Mouse (Mus musculus) spleen, postnatal 14 days (tissue): ENCODE data around the gene Ush2a.

Experiments
- DNase-seq, 2 experiments: peaks; one replicate each; pipeline ENCODE4 v3.0.0; 2021 to 2022; ENCODE audit warnings: low spot score in 2 of 2

Ush2a gene

GRCm38 (mm10) chr1:188261903-188262682 is at the start of gene Ush2a:
TSS of gene Ush2a (plus strand) at chr1:188262023.
- no peak for DNase-seq

DNA sequence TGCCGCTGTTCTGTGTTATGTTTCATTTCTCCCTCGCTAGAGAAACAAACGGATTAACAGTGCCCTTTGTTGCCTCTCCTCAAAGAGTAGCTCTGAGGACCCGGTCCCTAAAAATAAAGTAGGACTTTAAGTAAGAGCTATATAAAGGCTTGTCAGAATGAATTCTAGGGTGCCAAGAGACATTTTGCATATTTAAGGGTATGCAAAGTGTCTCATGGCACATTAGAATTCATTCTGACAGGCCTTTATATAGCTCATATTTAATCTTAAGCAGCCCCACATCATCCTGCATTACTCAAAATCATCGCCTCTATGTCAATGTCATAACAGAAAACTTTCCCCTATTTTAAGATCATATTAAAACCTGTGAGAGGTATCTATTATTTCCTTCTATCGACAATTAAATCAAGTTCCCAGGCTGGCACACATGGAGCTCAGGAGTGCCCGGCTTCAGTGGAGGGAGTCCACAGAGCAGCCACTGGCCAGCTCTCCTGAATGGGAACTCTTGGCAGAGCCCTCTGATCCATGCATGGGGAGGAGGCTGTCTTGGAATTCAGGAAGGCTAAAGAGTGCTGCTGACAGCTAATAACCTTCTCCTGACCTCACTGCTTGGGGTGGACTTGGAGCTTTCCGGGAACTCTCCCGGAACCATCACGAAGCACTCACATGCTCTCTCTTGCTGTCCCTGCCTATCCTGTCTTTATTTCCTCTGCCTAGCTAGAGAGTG is 46.8 kb upstream of the Ush2a start:
- no peak for DNase-seq

DNA sequence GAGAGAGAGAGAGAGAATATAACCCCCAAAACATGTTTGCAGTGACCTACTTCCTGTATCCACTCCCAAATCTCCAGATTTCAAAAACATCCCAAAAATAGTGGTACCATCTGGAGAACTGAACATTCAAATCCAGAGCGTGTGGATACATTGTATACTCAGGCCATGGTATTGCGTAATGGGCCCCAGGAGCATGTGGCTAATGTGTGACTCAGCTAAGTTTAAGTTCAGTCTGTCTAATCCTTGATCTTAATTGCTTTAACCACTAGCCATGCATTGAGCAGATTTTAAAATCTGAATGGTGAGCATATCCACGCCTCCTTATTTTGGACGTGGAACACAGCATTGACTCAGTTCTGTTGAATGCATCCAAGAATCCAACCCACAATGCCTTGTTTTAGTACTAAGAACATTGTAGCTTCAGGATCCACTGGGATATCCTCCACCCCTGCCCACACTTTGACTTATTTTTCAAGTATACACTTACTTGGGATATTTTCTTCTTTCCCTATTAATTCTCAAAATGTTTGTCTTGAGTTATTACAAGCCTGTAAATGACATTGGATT is 40.5 kb upstream of the Ush2a start:
- DNase-seq: no peak

- no peak for DNase-seq
These were observed 28.6 kb upstream of the Ush2a start for GRCm38 (mm10) chr1:188233036-188233724.

GRCm38 (mm10) chr1:188238636-188239035 is 23.2 kb upstream of the Ush2a start:
- DNase-seq: no peak

- DNase-seq: no peak
These were observed 20.1 kb upstream of the Ush2a start for GRCm38 (mm10) chr1:188241766-188242165.

DNA sequence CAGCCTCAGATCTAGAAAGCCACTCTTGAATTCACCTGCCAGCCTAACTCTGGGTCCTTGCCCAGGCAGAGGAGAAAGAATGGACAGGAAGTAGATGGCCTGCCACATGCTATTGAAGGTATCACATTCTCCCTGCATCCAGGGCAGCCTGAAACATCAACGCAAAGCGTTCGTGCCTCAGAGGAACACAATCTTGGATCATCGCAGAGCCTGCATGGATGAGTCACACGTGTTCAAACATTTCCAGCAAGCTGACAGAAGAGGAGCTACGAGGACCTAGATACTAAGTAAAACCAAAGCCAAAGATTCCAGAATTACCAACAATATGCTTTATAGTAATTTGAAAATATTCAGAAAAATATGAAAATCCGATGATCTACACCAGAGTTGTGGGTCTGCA is 4.3 kb upstream of the Ush2a start:
- no peak for DNase-seq

DNA sequence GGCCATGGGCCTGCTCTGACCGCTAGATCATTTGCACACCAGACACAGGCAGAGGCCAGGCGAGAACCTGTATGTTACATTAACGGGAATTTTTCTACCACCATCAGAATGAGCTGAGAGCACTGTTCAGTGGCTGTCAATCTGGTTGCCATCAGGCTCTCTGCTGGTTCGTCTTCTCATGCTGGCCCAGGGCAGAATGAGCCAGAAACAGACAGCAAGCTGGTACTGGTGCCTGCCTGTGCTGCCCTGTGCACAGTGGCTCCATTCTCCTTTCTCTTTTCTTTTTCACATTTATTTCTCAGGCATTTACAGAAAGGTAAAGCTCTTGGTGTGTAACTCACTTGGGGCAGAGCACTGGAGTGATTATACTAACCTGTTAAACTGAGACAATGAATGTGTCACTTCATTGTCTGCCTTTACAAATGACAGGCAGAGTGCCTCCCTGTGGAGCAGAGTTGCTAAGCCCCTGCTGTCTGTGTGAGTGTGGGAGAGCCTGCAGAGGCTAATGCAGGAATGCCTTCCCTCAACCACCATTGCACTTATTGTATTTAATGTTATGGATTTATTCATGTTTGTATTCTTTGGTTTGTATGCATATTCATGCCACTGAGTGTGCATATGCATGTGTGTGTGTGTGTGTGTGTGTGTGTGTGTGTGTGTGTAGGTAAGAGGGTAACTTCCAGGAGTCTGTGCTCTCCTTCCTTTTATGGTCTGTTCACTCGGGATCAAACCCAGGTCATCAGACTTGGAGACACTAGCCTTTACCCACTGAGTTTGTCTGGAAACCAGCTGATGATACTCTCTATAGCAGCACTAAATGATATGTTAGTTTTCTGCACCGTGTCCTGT is 1.3 kb upstream of the Ush2a start:
- DNase-seq: no peak

DNA sequence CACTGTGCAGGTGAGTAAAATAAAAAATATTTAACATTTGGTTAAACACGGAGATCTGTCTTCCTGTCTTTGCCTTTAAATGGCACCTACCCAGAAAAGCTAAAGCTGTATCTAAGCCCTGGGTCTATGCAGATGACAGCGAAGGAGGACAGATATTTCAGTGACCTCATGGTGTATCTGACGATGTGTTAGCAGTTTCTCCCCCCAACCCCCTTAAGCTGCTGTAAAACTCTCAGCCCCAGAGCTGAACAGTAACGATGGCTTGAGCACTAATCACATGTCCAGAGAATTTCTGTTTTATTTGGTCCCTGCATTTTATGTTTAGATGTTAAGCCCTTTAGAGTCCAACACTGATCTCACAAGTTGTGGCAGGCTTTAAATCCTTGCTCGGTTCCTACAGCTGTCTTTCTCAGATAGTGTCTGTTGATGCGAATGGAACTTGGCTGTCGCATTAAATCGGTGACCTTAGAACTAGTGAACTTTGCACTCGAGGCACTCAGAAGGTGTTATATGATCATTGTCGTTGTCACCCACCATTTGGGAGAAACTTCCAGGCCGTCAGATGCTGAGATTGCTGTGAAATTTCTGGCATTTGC is 5.4 kb downstream of the Ush2a start:
- DNase-seq: no peak

- DNase-seq: no peak
These were observed 7.2 kb downstream of the Ush2a start for GRCm38 (mm10) chr1:188269071-188269470.

DNA sequence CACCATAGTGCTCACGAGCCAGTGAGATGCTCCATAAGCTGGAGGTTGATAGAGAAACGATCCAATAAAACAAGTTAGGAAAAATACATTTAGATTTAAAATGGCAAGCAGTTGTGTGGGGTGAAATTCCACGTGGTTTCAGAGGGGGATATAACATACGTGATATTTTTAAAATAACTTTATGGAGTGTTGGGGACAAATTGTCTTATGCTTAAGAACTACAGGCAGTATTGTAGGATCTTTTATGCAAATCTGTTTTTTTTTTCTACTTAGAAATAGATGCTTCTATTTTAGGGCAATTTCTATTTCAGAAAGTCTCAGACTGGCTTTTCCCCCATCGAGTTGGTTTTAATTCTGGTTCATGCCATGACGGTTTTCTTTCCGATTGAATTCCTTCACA is 51.5 kb downstream of the Ush2a start:
- no peak for DNase-seq

DNA sequence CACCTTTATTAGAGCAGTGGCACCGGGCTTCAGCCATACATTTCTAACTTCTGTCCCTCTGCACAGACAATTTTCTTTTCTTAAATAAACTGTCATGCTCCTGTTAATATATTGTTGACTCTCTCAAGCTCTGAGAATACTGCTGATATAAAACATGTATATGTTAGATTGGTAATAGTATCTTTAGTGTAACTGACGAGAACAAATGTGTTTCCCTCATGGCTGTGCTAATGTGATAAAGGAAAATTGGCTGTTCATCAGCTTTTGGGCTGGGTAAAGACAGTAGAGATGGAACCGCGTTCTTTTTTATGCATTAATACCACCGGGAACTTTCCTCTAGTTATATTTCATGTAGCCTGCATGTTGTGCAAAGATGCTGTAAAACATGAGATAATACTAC is 54.8 kb downstream of the Ush2a start:
- DNase-seq: no peak

GRCm38 (mm10) chr1:188320204-188320603 is 58.4 kb downstream of the Ush2a start:
- DNase-seq: no peak

DNA sequence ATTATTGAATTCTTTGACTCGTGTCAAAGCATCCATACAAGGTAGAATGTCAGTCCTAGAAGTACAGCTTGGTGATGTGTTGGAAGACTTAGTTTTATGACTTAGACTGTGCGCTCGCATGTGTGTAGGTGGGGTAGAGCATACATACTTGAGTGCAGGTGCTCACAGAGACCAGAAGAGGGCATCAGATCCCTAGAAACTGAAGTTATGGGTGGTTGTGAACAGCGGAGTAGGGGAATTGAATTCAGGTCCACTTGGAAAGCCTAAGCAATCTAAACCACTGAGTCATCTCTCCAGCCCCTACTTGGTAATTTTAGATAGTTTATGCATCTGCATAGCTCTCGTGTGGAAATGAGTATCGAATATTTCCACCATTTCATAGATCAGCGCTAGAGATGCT is 59.7 kb downstream of the Ush2a start:
- no peak for DNase-seq

- no peak for DNase-seq
These were observed 68.6 kb downstream of the Ush2a start for GRCm38 (mm10) chr1:188330406-188330805.

GRCm38 (mm10) chr1:188333936-188334335 is 72.1 kb downstream of the Ush2a start:
- no peak for DNase-seq

- DNase-seq: no peak
These were observed 85.9 kb downstream of the Ush2a start for GRCm38 (mm10) chr1:188347762-188348161.

DNA sequence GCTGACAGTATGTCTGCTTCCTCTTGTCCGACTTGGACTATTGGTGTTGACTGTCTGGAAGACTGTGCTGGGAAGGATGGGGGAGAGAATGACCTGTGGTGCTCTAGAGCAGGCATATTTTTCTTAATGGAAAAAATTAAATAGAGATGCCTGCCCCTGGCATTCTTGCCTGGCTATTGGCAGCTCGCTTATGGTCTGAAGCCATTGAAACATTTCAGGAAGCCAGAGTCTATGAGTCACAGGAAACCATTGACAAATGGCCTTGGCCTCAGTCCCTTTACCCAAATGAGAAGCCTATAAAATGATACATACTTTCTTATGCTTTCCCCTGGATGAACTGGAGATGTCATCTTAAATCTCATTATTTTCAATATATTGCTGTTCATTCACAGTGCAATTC is 92.9 kb downstream of the Ush2a start:
- DNase-seq: no peak

- no peak for DNase-seq
These were observed 101.7 kb downstream of the Ush2a start for GRCm38 (mm10) chr1:188363548-188363947.

DNA sequence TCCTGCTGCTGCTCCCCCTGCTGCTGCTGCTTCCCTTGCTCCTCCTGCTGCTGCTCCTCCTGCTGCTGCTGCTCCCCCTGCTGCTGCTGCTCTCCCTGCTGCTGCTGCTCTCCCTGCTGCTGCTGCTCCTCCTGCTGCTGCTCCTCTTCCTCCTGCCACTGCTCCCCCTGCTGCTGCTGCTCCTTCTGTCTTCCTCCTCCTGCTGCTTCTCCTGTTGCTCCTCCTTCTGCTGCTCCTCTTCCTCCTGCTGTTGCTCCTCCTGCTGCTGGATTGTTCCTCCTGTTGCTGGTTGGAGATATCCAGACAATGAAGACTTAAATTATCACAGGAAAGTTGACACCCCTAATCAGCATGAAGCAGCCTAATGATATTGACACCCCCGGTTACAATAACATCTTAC is 123.4 kb downstream of the Ush2a start:
- DNase-seq: no peak

DNA sequence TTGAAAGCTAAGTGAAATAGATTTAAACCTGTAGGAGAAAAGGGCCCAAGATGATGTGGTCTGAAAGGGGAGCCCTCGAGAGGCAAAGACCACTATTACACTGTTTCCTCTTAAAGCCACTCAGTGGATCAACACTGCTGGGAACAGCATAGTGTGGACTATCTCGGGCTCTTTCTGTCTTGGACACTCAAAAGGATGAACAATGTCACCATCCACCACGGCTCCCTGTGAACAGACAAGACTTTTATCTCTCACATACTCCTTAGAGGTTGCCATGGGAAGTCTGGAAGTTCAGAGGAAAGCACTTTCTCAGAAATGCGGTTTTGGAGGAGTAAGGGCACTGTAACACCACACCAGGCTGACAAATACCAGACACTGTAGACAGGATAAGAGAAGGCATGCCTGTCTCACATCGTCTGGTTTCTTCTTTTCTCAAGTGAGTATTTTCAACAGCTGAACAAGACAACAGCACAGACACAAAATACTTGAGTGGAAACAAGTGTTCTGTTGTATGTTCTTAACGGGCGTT is 124.0 kb downstream of the Ush2a start:
- no peak for DNase-seq
